Mouse (Mus musculus): ENCODE results near the gene Maea.
A peak's percentile ranks its signal among the peaks of the same experiment; 100 is the strongest.

The Maea gene

GRCm38 (mm10) chr5:33358467-33358866 lies 23.2 kb downstream of the Maea start:
- no peak for DNase-seq (ENCODE audit: low spot score)

DNA sequence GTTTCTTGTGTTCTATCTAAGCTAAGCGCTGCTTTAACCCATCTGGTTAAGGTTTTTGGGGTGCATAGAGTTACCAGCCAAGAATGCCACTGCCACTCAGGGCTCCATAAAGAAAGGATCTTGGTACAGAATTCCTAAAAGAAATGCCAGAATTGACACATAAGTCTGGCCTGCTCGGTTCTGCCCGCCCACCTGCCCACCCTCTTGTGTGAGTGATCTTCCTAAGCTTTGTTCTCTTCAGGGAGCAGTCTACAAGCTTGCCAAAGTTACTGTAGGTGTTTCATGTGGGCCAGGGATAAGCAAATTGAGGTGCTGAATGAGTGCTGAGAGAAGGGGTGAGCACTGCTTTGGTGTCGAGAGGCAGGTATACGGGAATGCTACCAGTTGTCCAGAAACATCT lies 28.0 kb downstream of the Maea start:
- no peak for DNase-seq (ENCODE audit: low spot score)

DNA sequence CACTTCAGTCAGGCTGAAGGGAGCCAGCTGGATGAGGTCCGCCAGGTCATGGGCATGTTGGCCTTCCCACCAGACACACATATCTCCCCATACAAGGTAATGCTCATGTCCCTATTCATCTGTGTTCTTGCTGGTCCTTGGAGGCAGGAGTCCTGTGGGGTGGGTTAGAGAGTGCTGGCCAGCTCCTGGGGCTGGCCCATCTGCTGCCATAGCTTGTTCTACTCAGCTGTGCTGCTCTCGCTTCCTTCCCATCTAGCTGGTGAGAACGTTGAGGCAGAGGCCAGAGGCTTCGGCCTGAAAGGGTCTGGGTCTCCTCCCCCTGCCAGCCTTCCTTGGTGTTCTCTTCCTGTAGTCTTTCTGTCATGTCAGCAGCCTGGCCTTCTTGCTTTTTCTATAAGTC lies 33.3 kb downstream of the Maea start:
- no peak for DNase-seq (ENCODE audit: low spot score)

DNA sequence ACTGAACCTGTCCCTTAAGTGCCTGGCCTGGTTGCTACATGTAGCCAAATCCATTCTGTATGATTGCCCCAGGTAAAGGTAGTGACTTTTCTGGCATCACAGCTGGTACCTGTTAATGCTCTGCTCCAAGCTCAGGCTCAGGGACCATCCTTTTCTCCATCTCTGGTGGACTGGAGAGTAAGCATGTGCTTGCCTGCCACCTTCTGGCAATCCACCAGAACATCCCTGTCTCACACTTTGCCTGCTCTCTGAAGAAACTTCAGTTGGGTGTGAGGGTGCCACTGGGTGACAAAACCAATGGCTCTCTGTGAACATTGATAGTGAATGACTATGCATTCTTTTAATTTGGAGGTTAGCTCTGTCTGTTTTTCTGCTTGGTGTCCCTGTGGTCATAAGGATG lies 35.8 kb downstream of the Maea start:
- DNase-seq (ENCODE audit: low spot score): no peak

- DNase-seq (ENCODE audit: low spot score): no peak
Measured at GRCm38 (mm10) chr5:33371668-33372067, 36.4 kb downstream of the Maea start.

GRCm38 (mm10) chr5:33372331-33373038 lies 37.2 kb downstream of the Maea start:
- DNase-seq (ENCODE audit: low spot score): no peak

- DNase-seq (ENCODE audit: low spot score): no peak
Measured at GRCm38 (mm10) chr5:33377176-33377575, 41.9 kb downstream of the Maea start.

GRCm38 (mm10) chr5:33377801-33378301 lies 42.5 kb downstream of the Maea start:
- no peak for DNase-seq (ENCODE audit: low spot score)

GRCm38 (mm10) chr5:33378302-33378854 lies 43.1 kb downstream of the Maea start, which contains the start of gene Uvssa:
Gene Uvssa (plus strand): TSS chr5:33378549.
- DNase-seq (ENCODE audit: low spot score): peak; percentile 99

DNA sequence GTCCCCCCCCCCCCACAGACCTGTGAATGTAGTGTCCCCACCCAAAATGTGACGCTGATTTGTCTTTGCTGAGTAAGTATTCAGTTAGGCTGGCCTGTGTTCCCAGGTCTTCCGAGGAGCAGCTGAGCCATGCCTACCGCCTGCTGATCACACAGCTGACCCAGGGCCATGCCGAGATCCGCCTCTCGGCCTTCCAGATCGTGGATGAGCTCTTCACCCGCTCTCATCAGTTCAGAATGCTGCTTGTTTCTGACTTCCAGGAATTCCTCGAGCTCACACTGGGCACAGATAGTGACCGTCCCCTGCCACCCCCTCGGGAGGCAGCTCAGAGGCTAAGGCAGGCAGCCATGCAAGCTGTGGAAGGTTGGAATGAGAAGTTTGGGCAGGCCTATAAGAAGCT lies 52.2 kb downstream of the Maea start:
- DNase-seq (ENCODE audit: low spot score): no peak

DNA sequence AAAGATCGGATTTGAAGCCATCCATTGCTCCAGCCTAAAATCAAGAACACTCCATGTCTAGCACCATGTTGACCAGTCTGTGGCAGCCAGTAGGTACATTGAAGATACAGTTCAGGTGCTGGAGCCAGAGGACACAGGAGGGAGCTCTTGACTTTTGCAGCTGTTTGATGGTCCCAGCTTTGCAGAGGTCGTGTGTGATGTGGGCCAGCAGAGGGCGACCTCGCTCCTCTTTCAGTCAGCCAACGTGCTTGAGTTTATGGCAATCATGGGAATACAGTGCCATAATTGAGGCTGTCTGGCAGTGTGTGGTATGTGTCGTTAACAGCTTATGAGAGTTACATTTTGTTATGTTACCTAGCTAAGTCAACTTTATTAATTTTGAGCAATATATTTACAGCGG lies 58.5 kb downstream of the Maea start:
- DNase-seq (ENCODE audit: low spot score): peak; percentile 75

DNA sequence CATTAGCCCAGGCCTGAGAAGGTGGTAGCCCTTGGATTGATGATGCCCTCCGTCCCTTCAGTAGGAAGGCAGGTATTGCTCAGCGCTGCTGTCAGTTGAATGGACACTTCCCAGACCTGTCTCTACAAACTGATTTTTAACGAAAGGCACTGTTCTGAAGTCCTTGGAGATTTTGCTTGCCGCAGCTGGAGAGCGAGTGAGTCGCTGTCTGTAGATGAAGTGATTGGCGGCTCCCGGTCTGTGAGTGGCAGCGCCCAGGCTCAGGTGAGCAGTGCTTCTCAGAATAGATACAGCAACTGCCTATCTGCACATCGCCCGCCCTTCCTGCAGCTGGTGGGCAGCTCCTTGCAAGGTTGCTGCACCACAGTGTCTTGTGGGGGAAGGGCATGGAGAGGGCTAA lies 60.4 kb downstream of the Maea start:
- DNase-seq (ENCODE audit: low spot score): no peak

DNA sequence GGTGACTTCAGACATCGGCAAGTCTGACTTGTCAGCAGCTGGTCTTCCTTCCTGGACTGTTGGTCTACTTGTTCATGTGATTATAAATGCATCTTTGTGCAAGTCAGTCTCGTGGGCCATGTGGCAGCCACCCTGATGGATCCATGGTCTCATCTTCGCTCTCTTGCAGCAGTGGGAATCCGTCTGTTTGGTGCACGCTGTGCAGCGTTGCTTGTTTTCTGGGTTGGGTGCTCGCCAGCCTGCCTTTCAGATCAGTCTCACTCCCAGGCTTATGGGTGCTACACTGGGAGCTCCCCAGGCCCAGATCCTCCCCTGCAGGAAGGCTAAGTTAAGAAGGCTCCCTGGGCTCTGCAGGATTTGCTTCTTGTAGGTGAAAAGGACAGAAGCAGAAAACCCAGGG lies 61.5 kb downstream of the Maea start:
- DNase-seq (ENCODE audit: low spot score): no peak

DNA sequence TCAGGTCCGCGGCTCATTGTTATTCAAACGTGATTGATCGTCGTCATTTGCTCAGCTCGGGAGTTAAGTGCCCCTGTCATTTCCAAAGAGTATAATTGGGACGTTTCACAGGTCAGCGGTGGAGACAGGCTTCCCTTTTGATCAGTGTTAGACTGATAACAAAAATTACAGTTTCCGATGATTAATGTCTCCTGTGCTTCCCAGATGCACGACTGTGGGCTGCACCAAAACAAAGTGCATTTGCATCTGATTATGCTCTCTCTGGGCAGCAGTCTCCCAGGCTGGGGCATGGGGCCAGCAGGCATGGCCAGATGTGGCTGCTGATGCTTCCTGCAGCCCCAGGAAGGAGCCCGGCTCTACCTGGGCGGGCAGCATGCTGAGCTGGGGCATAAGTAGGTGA lies 65.5 kb downstream of the Maea start:
- no peak for DNase-seq (ENCODE audit: low spot score)

- DNase-seq (ENCODE audit: low spot score): no peak
Measured at GRCm38 (mm10) chr5:33420313-33420712, 85.0 kb downstream of the Maea start.

Data from ovary, postnatal 36 days (tissue).